ENCODE assay signal across 8 mouse cellular contexts in the genomic region with DNA sequence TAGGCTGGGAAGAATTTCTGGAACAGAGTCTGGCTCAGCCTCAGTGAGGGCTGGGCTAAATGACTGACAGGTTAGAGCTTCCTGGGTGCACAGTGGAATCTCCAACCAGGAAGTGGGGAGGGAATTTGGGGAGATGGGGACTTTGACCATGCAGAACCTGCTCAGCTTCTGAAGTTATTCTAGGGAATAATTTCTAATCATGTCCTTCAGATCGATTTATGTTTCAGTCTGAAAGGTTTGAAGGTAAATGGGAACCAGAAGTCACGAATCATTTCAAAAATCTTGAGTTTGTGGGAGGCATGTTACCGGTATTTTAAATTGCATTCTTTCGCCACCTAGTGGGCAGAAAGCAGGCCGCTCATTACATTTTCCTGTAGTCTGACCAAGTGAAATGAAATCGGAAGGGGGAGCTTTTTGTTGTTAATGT.
DNase-seq lines count a peak whose midpoint lies in the region; ATAC-seq lines count a peak whose summit lies in the region.

No protein-coding gene starts in this region.

- no peak overlapping the region for H3K27ac ChIP-seq in embryonic facial prominence, embryonic 11.5 days (replicated peaks; ENCODE audit: low read depth, low read length)
- no peak overlapping the region for H3K27ac ChIP-seq in heart, embryonic 16.5 days (ENCODE audit: low read length)
- H3K27ac ChIP-seq in liver, embryonic 13.5 days: no peak overlapping the region
- H3K27ac ChIP-seq in neural tube, embryonic 12.5 days: no peak overlapping the region

- no peaks in the 10 kb centered on the region for H3K27me3 ChIP-seq in embryonic facial prominence, embryonic 11.5 days (ENCODE audit: control insufficient read depth, insufficient read depth, low read length)
- H3K27me3 ChIP-seq in heart, embryonic 16.5 days (ENCODE audit: control insufficient read depth, insufficient read depth, low read length): no peaks in the 10 kb centered on the region
- H3K27me3 ChIP-seq in liver, embryonic 13.5 days: no peaks in the 10 kb centered on the region
- no peaks in the 10 kb centered on the region for H3K27me3 ChIP-seq in neural tube, embryonic 12.5 days (replicated peaks)

- no peaks in the 10 kb centered on the region for H3K9me3 ChIP-seq in embryonic facial prominence, embryonic 11.5 days (replicated peaks; ENCODE audit: control insufficient read depth, low read length)
- no peaks in the 10 kb centered on the region for H3K9me3 ChIP-seq in heart, embryonic 16.5 days (replicated peaks; ENCODE audit: control insufficient read depth, low read length)
- H3K9me3 ChIP-seq in liver, embryonic 13.5 days (replicated peaks): no peaks in the 10 kb centered on the region
- H3K9me3 ChIP-seq in neural tube, embryonic 12.5 days: no peaks in the 10 kb centered on the region

- WGBS in embryonic facial prominence, embryonic 11.5 days: 4% methylated on average over 6 of the region's 6 CpGs
- WGBS in heart, embryonic 16.5 days: 3% methylated on average over 6 of the region's 6 CpGs
- 2% methylated on average over 6 of the region's 6 CpGs for WGBS in liver, embryonic 13.5 days (ENCODE audit: insufficient replicate concordance)
- WGBS in neural tube, embryonic 12.5 days: 8% methylated on average over 6 of the region's 6 CpGs

- H3K4me1 ChIP-seq in embryonic facial prominence, embryonic 11.5 days (ENCODE audit: control insufficient read depth, insufficient read depth, low read length): no peaks in the 10 kb centered on the region
- peaks cover 9% of the 10 kb centered on the region for H3K4me1 ChIP-seq in heart, embryonic 16.5 days (ENCODE audit: control insufficient read depth, insufficient read depth, low read length)
- H3K4me1 ChIP-seq in liver, embryonic 13.5 days (replicated peaks): peaks cover 48% of the 10 kb centered on the region
- peaks cover 12% of the 10 kb centered on the region for H3K4me1 ChIP-seq in neural tube, embryonic 12.5 days

- no peaks in the 10 kb centered on the region for H3K36me3 ChIP-seq in embryonic facial prominence, embryonic 11.5 days (replicated peaks; ENCODE audit: control insufficient read depth, insufficient read depth, low read depth, low read length)
- H3K36me3 ChIP-seq in heart, embryonic 16.5 days (ENCODE audit: control insufficient read depth, insufficient read depth): no peaks in the 10 kb centered on the region
- H3K36me3 ChIP-seq in liver, embryonic 13.5 days: no peaks in the 10 kb centered on the region
- no peaks in the 10 kb centered on the region for H3K36me3 ChIP-seq in neural tube, embryonic 12.5 days

- no peak overlapping the region for H3K9ac ChIP-seq in embryonic facial prominence, embryonic 11.5 days (replicated peaks; ENCODE audit: low read length)
- H3K9ac ChIP-seq in heart, embryonic 16.5 days (ENCODE audit: low read length): peak overlapping the region; percentile 35
- H3K9ac ChIP-seq in liver, embryonic 13.5 days: no peak overlapping the region
- no peak overlapping the region for H3K9ac ChIP-seq in neural tube, embryonic 12.5 days

- H3K4me3 ChIP-seq in embryonic facial prominence, embryonic 11.5 days (ENCODE audit: low read depth, low read length): no peak overlapping the region
- H3K4me3 ChIP-seq in heart, embryonic 16.5 days (ENCODE audit: low read length): peak overlapping the region; percentile 38
- H3K4me3 ChIP-seq in liver, embryonic 13.5 days (replicated peaks): 0 out of 2 replicates have a peak overlapping the region, but pooled peaks have one; percentile 16
- H3K4me3 ChIP-seq in neural tube, embryonic 12.5 days: no peak overlapping the region

- peak; percentile 25 for ATAC-seq in activated CD4-positive, CD25-positive, alpha-beta regulatory T cell, adult 4 months
- no peak for ATAC-seq in embryonic facial prominence, embryonic 11.5 days (replicated peaks; ENCODE audit: insufficient number of reproducible peaks, low FRiP score, low TSS enrichment, low read depth)
- peak; percentile 38; the same call in 1 of the 2 replicates for ATAC-seq in heart, embryonic 16.5 days (replicated peaks; ENCODE audit: extremely low read depth, insufficient read depth, low FRiP score)
- peak; percentile 49 for ATAC-seq in liver, embryonic 13.5 days (ENCODE audit: low read depth)
- ATAC-seq in neural tube, embryonic 12.5 days (ENCODE audit: low FRiP score, low read depth): no peak
- ATAC-seq in granulocyte monocyte progenitor cell, adult 5-6 weeks (replicated peaks; ENCODE audit: poor library complexity, severe bottlenecking): no peak

- peak overlapping the region; percentile 14; the same call in 1 of the 2 replicates for H3K4me2 ChIP-seq in embryonic facial prominence, embryonic 11.5 days (ENCODE audit: low read depth, low read length)
- H3K4me2 ChIP-seq in heart, embryonic 16.5 days (ENCODE audit: low read depth, low read length): peak overlapping the region; percentile 57
- H3K4me2 ChIP-seq in liver, embryonic 13.5 days: peak overlapping the region; percentile 27
- peak overlapping the region; percentile 51 for H3K4me2 ChIP-seq in neural tube, embryonic 12.5 days (replicated peaks)

- peak; percentile 45 to 50 for DNase-seq in B cell, adult 2 months
- peak; percentile 85 for DNase-seq in embryonic facial prominence, embryonic 11.5 days (ENCODE audit: low spot score)
- peak; percentile 49 to 60 for DNase-seq in kidney, postnatal 25 days
- no peak for DNase-seq in liver, embryonic 13.5 days

Comparison
In these comparisons a context has a peak if more than half of its experiments do, and no peak if none do; other contexts are left out.
1. ATAC-seq: peak in activated CD4-positive, CD25-positive, alpha-beta regulatory T cell, adult 4 months (single experiment), heart, embryonic 16.5 days (single experiment) and liver, embryonic 13.5 days (single experiment); none in embryonic facial prominence, embryonic 11.5 days (single experiment), neural tube, embryonic 12.5 days (single experiment) and granulocyte monocyte progenitor cell, adult 5-6 weeks (single experiment).
2. H3K4me3 ChIP-seq: peak in heart, embryonic 16.5 days (single experiment) and liver, embryonic 13.5 days (single experiment); none in embryonic facial prominence, embryonic 11.5 days (single experiment) and neural tube, embryonic 12.5 days (single experiment).
3. Peak in every context shown above with its lines, with median percentiles within 50 percentile points of each other: H3K4me2 ChIP-seq.